ENCODE assay signal across 16 mouse cellular contexts in the genomic region with DNA sequence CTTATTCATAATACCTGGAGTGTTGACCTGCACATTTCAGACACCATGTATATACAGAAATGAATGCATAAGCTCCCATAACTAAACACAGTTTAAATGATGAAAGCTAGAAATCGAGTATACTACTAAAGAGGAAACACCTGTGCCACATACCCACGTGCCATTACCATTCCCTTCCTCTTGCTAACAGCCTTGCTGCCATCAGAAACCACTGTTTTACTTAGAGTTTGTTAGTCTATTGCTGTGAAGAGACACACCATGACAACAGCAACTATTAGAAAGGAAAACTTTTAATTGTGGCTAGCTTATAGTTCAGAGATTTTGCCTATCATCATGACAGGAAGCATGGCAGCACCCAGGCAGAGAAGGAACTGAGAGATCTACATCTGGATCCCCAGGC.
"Had no signal": no experiment of that assay in that cellular context is flagged by ENCODE, and none has a peak within 500 bp of the region (broad histone marks: within the 10 kb centered on the region; RNA-seq: fewer than 3 reads in every experiment).

No protein-coding gene starts in this region.

- H3K9ac ChIP-seq: limb, embryonic 13.5 days; liver, embryonic 13.5 days had no signal

- DNase-seq: kidney, adult 18-20 months; kidney, adult 9 months; kidney, postnatal 14 days; layer of hippocampus, adult 9-11 months; liver; liver, embryonic 13.5 days; lung, adult 2 months; midbrain, embryonic 14.5 days; thymus, adult 2 months; thymus, postnatal 36 days had no signal

- H3K9me3 ChIP-seq: limb, embryonic 10.5 days; limb, embryonic 13.5 days; liver, embryonic 13.5 days had no signal

- H3K4me3 ChIP-seq: layer of hippocampus, adult 2 months; limb, embryonic 10.5 days; limb, embryonic 13.5 days; liver, embryonic 13.5 days had no signal

- H3K27me3 ChIP-seq: limb, embryonic 13.5 days; liver, embryonic 13.5 days had no signal

- H3K4me2 ChIP-seq: limb, embryonic 13.5 days; liver, embryonic 13.5 days; midbrain, embryonic 11.5 days had no signal

- H3K27ac ChIP-seq: layer of hippocampus, adult 2 months; limb, embryonic 10.5 days; limb, embryonic 13.5 days; liver, embryonic 13.5 days; macrophage; stomach, postnatal 0 days had no signal

- H3K36me3 ChIP-seq: limb, embryonic 10.5 days; limb, embryonic 13.5 days; liver, embryonic 13.5 days had no signal

- H3K4me1 ChIP-seq: limb, embryonic 10.5 days; limb, embryonic 13.5 days; liver, embryonic 13.5 days had no signal
